8 mouse cellular contexts compared by ENCODE assay signal in the genomic region with DNA sequence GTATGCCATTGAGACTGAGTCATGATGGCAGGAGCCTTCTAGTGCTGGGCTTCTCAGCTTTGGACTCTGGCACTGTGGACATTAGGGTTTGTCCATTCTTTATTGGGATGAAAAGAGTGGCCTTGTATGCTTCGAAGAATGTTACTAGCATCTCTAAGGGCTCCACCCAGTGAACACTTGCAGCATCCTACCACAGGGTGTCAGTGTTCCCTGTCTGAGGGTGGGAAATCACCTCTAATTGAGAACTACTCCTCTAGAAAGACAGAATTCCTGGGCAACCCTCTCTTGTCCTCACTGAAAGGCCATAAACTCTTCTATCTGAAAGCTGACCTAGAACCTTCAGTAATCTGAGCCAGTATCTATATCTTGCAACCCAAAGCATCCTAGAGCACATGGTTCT. TPM values are rescaled to one million over a fixed set of nuclear protein-coding genes. Genes with fewer than 3 reads are reported as not detected.
DNase-seq lines count a peak whose midpoint lies in the region; ATAC-seq and TF ChIP-seq lines count a peak whose summit lies in the region.

No protein-coding gene starts in this region.

- no peak overlapping the region for H3K4me2 ChIP-seq in kidney, embryonic 16.5 days (replicated peaks; ENCODE audit: low read depth, low read length)
- H3K4me2 ChIP-seq in CH12.LX (ENCODE audit: insufficient read depth, low read depth, poor library complexity, severe bottlenecking) = no peak overlapping the region
- no peak overlapping the region for H3K4me2 ChIP-seq in embryonic facial prominence, embryonic 14.5 days (ENCODE audit: low read depth, low read length)
- no peak overlapping the region for H3K4me2 ChIP-seq in lung, postnatal 0 days (replicated peaks; ENCODE audit: low read depth, low read length)

- 20% methylated on average over 1 of the region's 1 CpGs for WGBS in kidney, adult 2 months
- 48% methylated on average over 1 of the region's 1 CpGs for WGBS in kidney, embryonic 16.5 days
- 73% methylated on average over 1 of the region's 1 CpGs for WGBS in embryonic facial prominence, embryonic 14.5 days
- WGBS in lung, postnatal 0 days = 48% methylated on average over 1 of the region's 1 CpGs

- no peaks in the 10 kb centered on the region for H3K36me3 ChIP-seq in kidney, adult 2 months (ENCODE audit: control insufficient read depth, insufficient read depth, low read length)
- H3K36me3 ChIP-seq in kidney, embryonic 16.5 days (ENCODE audit: insufficient read depth, low read length) = no peaks in the 10 kb centered on the region
- no peaks in the 10 kb centered on the region for H3K36me3 ChIP-seq in CH12.LX (replicated peaks in 1 of 2; ENCODE audit: control insufficient read depth in 1 of 2, insufficient read depth in 1 of 2, low read length in 1 of 2)
- no peaks in the 10 kb centered on the region for H3K36me3 ChIP-seq in embryonic facial prominence, embryonic 14.5 days (ENCODE audit: control insufficient read depth, insufficient read depth, low read length)
- H3K36me3 ChIP-seq in lung, postnatal 0 days (ENCODE audit: insufficient read depth, low read length) = no peaks in the 10 kb centered on the region

- TF ChIP-seq CTCF in kidney, adult 2 months (conservative IDR thresholded peaks at IDR 0.05; ENCODE audit: insufficient read depth, insufficient read length, low read depth, low read length) = peak; percentile 68
- peak; percentile 71 to 77 for TF ChIP-seq CTCF in CH12.LX (conservative IDR thresholded peaks at IDR 0.05 in 1 of 2, IDR thresholded peaks at IDR 0.05 in 1 of 2; ENCODE audit: low read depth in 2 of 2, low read length in 2 of 2)
- TF ChIP-seq CTCF in lung, postnatal 0 days (IDR thresholded peaks at IDR 0.05) = peak; percentile 68

- ATAC-seq in kidney, embryonic 16.5 days (ENCODE audit: low FRiP score, low TSS enrichment) = no peak
- no peak for ATAC-seq in embryonic facial prominence, embryonic 14.5 days (ENCODE audit: low read depth)
- ATAC-seq in lung, postnatal 0 days = no peak

- DNase-seq in adrenal gland, postnatal 10 days = peak; percentile 28
- DNase-seq in adrenal gland, postnatal 4 days (ENCODE audit: low spot score in 2 of 2) = no peak
- peak; percentile 8 for DNase-seq in kidney, adult 2 months
- peak; percentile 43 for DNase-seq in CH12.LX (ENCODE audit: extremely low read depth)
- peak; percentile 39 for DNase-seq in embryonic facial prominence, embryonic 14.5 days (ENCODE audit: low spot score)
- no peak for DNase-seq in lung, postnatal 0 days (ENCODE audit: low spot score)
- DNase-seq in thymus, postnatal 14 days = peak; percentile 62

- H3K9me3 ChIP-seq in kidney, embryonic 16.5 days (ENCODE audit: low read length) = no peaks in the 10 kb centered on the region
- H3K9me3 ChIP-seq in CH12.LX (replicated peaks; ENCODE audit: low read length) = no peaks in the 10 kb centered on the region
- no peaks in the 10 kb centered on the region for H3K9me3 ChIP-seq in embryonic facial prominence, embryonic 14.5 days (ENCODE audit: control insufficient read depth, low read length)
- no peaks in the 10 kb centered on the region for H3K9me3 ChIP-seq in lung, postnatal 0 days (ENCODE audit: low read length)

- in situ Hi-C loops in CH12.LX (cut with MboI; ENCODE audit: low pct_ligation_motif_present, low pct_unique_long_range_greater_than_20kb, low sequenced_read_pairs) = no loop called here

- no peaks in the 10 kb centered on the region for H3K27me3 ChIP-seq in kidney, adult 2 months (replicated peaks; ENCODE audit: control insufficient read depth, insufficient read depth, low read length)
- H3K27me3 ChIP-seq in kidney, embryonic 16.5 days (ENCODE audit: insufficient read depth, low read length) = 0 out of 2 replicates have a peak, but pooled peaks cover 4% of the 10 kb centered on the region
- H3K27me3 ChIP-seq in CH12.LX (replicated peaks) = no peaks in the 10 kb centered on the region
- no peaks in the 10 kb centered on the region for H3K27me3 ChIP-seq in embryonic facial prominence, embryonic 14.5 days (replicated peaks; ENCODE audit: control insufficient read depth, insufficient read depth, low read length)
- H3K27me3 ChIP-seq in lung, postnatal 0 days (replicated peaks; ENCODE audit: insufficient read depth, low read length) = no peaks in the 10 kb centered on the region

- no peaks in the 10 kb centered on the region for H3K79me2 ChIP-seq in CH12.LX (replicated peaks; ENCODE audit: control insufficient read depth, extremely low read depth, insufficient read depth, poor library complexity, severe bottlenecking)

- peaks cover 6% of the 10 kb centered on the region; the same call in 1 of the 2 replicates for H3K4me1 ChIP-seq in kidney, adult 2 months (ENCODE audit: control insufficient read depth, insufficient read depth, low read length)
- 0 out of 2 replicates have a peak, but pooled peaks cover 8% of the 10 kb centered on the region for H3K4me1 ChIP-seq in kidney, embryonic 16.5 days (ENCODE audit: insufficient read depth, low read length)
- peaks cover 7 to 33% of the 10 kb centered on the region in 2 experiments for H3K4me1 ChIP-seq in CH12.LX (ENCODE audit: control insufficient read depth in 1 of 2, insufficient read depth in 2 of 2)
- H3K4me1 ChIP-seq in embryonic facial prominence, embryonic 14.5 days (ENCODE audit: control insufficient read depth, insufficient read depth, low read length) = 0 out of 2 replicates have a peak, but pooled peaks cover 2% of the 10 kb centered on the region
- no peaks in the 10 kb centered on the region for H3K4me1 ChIP-seq in lung, postnatal 0 days (ENCODE audit: insufficient read depth, low read depth, low read length)

- no peak overlapping the region for H3K4me3 ChIP-seq in kidney, adult 2 months (ENCODE audit: insufficient read depth, low read depth, low read length)
- H3K4me3 ChIP-seq in kidney, embryonic 16.5 days (ENCODE audit: low read length) = no peak overlapping the region
- no peak overlapping the region for H3K4me3 ChIP-seq in CH12.LX (replicated peaks in 1 of 3; ENCODE audit: low read depth in 2 of 3, low read length in 2 of 3, poor library complexity in 1 of 3)
- H3K4me3 ChIP-seq in embryonic facial prominence, embryonic 14.5 days (ENCODE audit: low read depth, low read length) = no peak overlapping the region
- no peak overlapping the region for H3K4me3 ChIP-seq in lung, postnatal 0 days (ENCODE audit: low read depth, low read length)

- TF ChIP-seq POLR2A in kidney, adult 2 months (IDR thresholded peaks at IDR 0.05; ENCODE audit: low read depth, low read length) = no peak
- no peak for TF ChIP-seq POLR2A in CH12.LX (IDR thresholded peaks at IDR 0.05; ENCODE audit: low read depth, low read length)

- TF ChIP-seq RAD21 in CH12.LX (IDR thresholded peaks at IDR 0.05; ENCODE audit: low read depth, low read length) = peak; percentile 51

- H3K27ac ChIP-seq in kidney, adult 2 months (ENCODE audit: insufficient read depth, low read depth, low read length) = no peak overlapping the region
- H3K27ac ChIP-seq in kidney, embryonic 16.5 days (ENCODE audit: low read length) = no peak overlapping the region
- H3K27ac ChIP-seq in CH12.LX (ENCODE audit: insufficient read depth, low read depth) = no peak overlapping the region
- H3K27ac ChIP-seq in embryonic facial prominence, embryonic 14.5 days (replicated peaks; ENCODE audit: low read depth, low read length) = no peak overlapping the region
- H3K27ac ChIP-seq in lung, postnatal 0 days (ENCODE audit: low read length) = no peak overlapping the region

- dilution Hi-C loops in CH12.LX (cut with MboI; ENCODE audit: extremely low pct_ligation_motif_present, extremely low pct_unique_long_range_greater_than_20kb, low sequenced_read_pairs) = no loop called here

- H3K9ac ChIP-seq in kidney, embryonic 16.5 days (replicated peaks; ENCODE audit: low read length) = no peak overlapping the region
- no peak overlapping the region for H3K9ac ChIP-seq in CH12.LX (ENCODE audit: insufficient read depth, low read depth)
- no peak overlapping the region for H3K9ac ChIP-seq in embryonic facial prominence, embryonic 14.5 days (ENCODE audit: low read depth, low read length)
- H3K9ac ChIP-seq in lung, postnatal 0 days (replicated peaks; ENCODE audit: low read depth) = no peak overlapping the region

- no peak for TF ChIP-seq EP300 in CH12.LX (IDR thresholded peaks at IDR 0.05; ENCODE audit: low read length)
- TF ChIP-seq EP300 in lung, postnatal 0 days (IDR thresholded peaks at IDR 0.05) = no peak

TF ChIP-seq in CH12.LX, 34 proteins besides CTCF, POLR2A, EP300 and RAD21:
- TF ChIP-seq MAFK (IDR thresholded peaks at IDR 0.05; ENCODE audit: insufficient replicate concordance, low read length) = no peak
- peak; percentile 45 for TF ChIP-seq SMC3 (IDR thresholded peaks at IDR 0.05; ENCODE audit: low read depth, low read length)

RNA-seq across cellular contexts. Expression of a gene that starts 41.6 kb away (rescaled TPM):
- total RNA-seq in adrenal gland, postnatal 10 days (2021) = 10 to 100 TPM; 31.9 to 33.3 TPM
- 10 to 100 TPM; 40.5 to 43.3 TPM for total RNA-seq in adrenal gland, postnatal 4 days (2021)
- 5.6 and 5.8 TPM in 2 replicates for polyA plus RNA-seq in kidney, adult 2 months (2012; rRNA removed)
- 8.6 and 8.7 TPM in 2 replicates for polyA plus RNA-seq in kidney, embryonic 16.5 days (2015; fragmentation: Nextera tagmentation; extraction: Ambion mirVana)
- total RNA-seq in CH12.LX (2012; rRNA removed) (14.5 and 15.7 TPM in 2 replicates), CH12.LX (2014; rRNA removed) (20.2 and 21.4 TPM in 2 replicates)
- 19.9 and 22.8 TPM in 2 replicates for polyA plus RNA-seq in CH12.LX (2012; ENCODE audit: insufficient read length, low read depth)
- 15.1 and 15.7 TPM in 2 replicates for polyA plus RNA-seq in embryonic facial prominence, embryonic 14.5 days (2014; fragmentation: Nextera tagmentation; extraction: Ambion mirVana)
- polyA plus RNA-seq in lung, postnatal 0 days (2015; fragmentation: Nextera tagmentation; extraction: Ambion mirVana) = 6.3 and 6.8 TPM in 2 replicates

Comparison
In these comparisons a context has a peak if more than half of its experiments do, and no peak if none do; other contexts are left out.
1. DNase-seq: peak in adrenal gland, postnatal 10 days (single experiment), kidney, adult 2 months (single experiment), CH12.LX (single experiment), embryonic facial prominence, embryonic 14.5 days (single experiment) and thymus, postnatal 14 days (single experiment); none in adrenal gland, postnatal 4 days (0 of 2) and lung, postnatal 0 days (single experiment).
2. Peak in every context shown above with its lines, with median percentiles within 50 percentile points of each other: CTCF ChIP-seq.